Mouse (Mus musculus) small intestine, adult 2 months (tissue): Measurements from ENCODE around the gene Sema4g.

Experiments
- CTCF ChIP-seq: fragments of 200-500 bp; IDR thresholded peaks from 2 replicates; pipeline ENCODE4 v1.5.1; 2012; ENCODE audit warnings: low read depth, mild to moderate bottlenecking, control low read depth, inconsistent platforms, low read length, moderate library complexity, mixed read lengths; ENCODE audit not compliant: insufficient replicate concordance, insufficient read length; ENCODE audit errors: extremely low read depth
- POLR2A ChIP-seq: fragments of 200-500 bp; IDR thresholded peaks from 2 replicates; pipeline ENCODE4 v1.6.1; 2012; ENCODE audit warnings: low read depth, mild to moderate bottlenecking, control low read depth, inconsistent platforms, low read length, moderate library complexity

GRCm38 (mm10) chr19:44999647-45000046 is 10.7 kb downstream of the Sema4g start:
- TF ChIP-seq CTCF (no peak), POLR2A (no peak)
